Mouse (Mus musculus): ENCODE measurements around the gene Fmo5. TPM values are rescaled to one million over a fixed set of nuclear protein-coding genes. Genes with fewer than 3 reads are reported as not detected.

The Fmo5 gene
- polyA plus RNA-seq (2017; shearing (Covaris generic)): 17.0 TPM

DNA sequence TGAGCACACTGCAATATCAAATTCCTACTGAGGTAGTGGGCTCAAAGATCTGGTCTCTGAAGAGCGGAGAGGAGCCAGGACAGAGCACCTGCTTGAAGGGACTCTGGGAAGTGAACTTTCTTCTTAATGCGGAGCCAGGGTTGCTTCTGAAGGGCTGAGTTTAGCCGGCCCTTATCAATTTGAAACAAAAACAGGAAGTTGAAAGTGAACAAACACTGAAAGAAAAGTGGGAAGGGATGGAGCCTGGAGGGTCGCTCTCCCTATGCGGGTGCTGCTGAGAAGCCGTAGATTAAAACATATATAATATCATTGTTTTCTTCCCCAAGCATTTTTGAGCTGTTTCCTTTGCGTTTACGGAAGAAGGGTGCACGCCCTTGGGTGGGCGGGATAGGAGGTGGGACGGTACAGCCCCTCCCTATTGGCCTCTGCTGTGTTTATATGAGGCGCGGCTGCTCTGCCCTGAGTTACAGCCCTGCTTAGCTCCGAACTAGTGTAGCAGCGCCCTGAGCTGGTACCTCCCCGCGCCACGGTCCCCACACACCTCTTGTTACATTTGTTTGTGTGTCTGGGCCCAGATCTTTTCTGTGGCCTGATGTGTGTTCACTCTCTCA, at the start of gene Fmo5:
TSS of gene Fmo5 (plus strand) at position 414 of the 611 bp plus-strand sequence.

DNA sequence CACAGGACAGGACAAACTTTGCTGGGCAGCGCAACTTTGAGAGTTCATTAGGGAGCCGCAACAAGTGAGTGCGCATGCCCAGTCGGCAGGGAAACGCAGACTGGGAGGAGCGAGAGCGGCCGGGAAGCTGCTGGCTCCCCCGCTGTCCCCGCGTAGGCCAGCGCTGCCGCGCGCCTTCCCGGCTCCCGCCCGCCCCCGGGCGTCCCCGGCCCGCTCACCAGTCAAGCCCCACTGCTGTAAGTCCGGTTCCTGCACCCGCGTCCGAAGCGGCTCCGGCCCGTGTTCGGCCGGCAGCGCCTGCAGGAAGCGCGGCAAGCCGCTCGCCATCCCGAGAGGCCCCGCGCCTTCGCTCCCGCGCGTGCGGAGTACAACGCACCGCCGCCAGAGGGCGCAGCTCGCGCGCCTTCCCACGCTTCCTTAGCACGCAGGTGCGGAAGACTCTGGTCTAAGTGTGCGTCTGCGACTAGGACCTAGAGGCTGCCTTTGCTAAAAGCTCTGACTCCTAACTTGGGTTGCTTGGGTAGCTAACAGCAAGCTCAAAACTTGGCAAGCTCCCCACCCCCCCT, 18.7 kb upstream of the Fmo5 start, which contains the start of gene Chd1l:
TSS of gene Chd1l (minus strand) at position 359 of the 566 bp plus-strand sequence.

DNA sequence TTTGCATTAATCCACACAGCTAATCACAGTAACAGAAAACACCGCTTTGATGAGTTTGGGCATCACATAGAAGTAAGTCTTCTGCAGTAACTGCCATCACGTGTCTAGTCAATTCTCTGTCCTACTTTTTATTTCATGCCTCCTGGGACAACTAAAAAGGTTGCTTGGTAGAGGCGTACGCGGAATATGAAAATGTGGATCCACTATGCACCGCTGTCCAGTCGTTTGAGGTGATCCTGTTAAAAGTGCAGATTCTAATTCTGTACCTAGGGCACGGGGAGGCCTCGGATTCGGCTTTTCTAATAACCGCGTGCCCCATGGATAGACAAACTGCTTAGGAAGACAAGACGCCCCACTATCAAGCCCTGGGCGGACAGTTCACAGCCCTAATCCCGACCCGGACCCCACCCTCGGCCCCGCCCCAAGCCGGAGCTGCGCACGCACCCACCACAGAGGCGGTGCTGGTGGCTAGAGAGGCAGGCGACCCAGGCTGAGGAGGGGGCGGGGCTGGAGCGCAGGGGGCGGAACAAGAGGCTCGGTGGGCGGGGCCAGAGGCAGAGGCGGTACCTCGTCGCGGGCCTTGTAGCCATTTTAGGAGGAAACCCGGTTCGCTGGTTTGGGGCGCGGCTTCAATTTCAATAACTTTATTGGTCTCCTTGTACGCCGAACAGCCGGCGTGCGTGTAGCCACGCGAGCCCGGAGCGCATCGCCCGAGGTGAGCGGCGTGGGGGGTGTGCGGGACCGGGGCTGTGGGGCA, 29.2 kb downstream of the Fmo5 start, which contains the start of gene Prkab2:
TSS of gene Prkab2 (plus strand) at position 539 of the 757 bp plus-strand sequence.

DNA sequence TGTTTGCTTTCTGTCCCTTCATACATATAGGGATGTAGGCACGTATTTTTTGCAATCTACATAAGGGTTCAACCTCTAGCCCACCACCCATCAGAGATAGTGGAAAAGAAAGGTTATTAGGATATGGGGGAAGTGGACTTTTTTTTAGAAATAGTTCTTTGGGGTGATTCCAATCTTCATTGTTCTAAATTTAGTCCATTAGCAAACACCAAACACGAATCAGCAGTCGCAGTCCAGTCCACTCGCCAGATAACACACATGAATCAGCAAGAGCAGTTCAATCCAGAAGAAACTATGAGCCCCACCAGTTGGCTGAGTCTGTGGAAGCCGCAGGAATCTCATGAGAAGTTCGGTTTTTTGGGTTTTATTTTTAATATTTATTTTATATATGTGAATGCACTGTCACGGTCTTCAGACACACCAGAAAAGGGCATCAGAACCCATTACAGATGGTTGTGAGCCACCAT, 46.1 kb downstream of the Fmo5 start, which contains the start of gene Gm17651:
TSS of gene Gm17651 (minus strand) at position 51 of the 467 bp plus-strand sequence.

Other genes starting within 250 kb of the Fmo5 start
- not detected for gene Olfr1402, start 206.8 kb upstream of the Fmo5 start, polyA plus RNA-seq (2017; shearing (Covaris generic))
- gene Chd1l, start 18.6 kb upstream of the Fmo5 start, polyA plus RNA-seq (2017; shearing (Covaris generic)): 43.2 TPM
- 4.0 TPM for gene Prkab2, start 29.4 kb downstream of the Fmo5 start, polyA plus RNA-seq (2017; shearing (Covaris generic))
- gene Gm17651, start 45.9 kb downstream of the Fmo5 start, polyA plus RNA-seq (2017; shearing (Covaris generic)): not detected

All from CD4-positive, CD25-positive, alpha-beta regulatory T cell (primary cell).